Mouse (Mus musculus): Measurements from ENCODE around the gene Vav2. TPM values are rescaled to one million over a fixed set of nuclear protein-coding genes. Genes with fewer than 3 reads are reported as not detected.

The Vav2 gene
- total RNA-seq, 2 experiments from 2014 or later: 3.1 to 3.9 TPM

DNA sequence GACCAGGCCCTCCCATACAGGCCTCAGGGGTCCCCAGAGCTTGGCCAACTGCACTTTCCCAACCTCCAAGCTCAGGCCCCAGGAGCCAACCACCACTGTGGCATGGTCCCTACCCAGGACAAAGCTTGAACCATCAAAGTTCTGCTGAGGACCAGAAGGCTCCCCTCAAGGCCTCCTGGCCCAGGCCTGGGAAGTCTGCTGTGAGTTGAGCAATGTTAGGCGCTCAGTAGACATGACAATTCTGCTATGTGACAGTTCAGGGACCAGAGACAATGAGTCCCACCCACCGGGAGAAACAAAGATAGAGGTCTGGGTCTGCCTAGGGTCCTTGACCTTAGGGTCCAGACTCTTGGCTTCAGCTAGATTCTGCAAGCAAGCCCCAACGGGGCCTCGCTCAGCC, 98.9 kb downstream of the Vav2 start:
- intact Hi-C loops (cut with DNase I): no loop called here
- no peak for DNase-seq

DNA sequence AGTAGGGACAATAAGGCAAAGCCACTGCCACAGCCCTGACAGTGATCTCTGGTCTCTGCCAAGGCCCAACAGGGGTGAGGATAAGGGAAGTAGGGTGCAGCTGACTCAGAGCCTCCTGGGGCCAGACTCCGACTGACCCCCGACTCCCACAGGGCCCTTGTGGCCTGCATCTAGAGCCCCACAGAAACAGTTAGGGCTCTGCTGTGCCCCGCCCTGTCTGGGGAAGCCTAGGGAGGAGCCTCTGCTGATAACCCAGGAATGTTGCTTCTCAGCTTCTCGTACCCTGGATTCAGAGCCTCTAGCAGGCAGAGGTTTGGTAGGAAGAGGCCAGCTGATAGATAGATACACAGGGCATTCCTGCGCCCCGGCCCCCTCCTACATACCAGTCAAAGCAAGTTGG, 99.8 kb downstream of the Vav2 start:
- no peak for DNase-seq
- intact Hi-C loops (cut with DNase I): no loop called here

DNA sequence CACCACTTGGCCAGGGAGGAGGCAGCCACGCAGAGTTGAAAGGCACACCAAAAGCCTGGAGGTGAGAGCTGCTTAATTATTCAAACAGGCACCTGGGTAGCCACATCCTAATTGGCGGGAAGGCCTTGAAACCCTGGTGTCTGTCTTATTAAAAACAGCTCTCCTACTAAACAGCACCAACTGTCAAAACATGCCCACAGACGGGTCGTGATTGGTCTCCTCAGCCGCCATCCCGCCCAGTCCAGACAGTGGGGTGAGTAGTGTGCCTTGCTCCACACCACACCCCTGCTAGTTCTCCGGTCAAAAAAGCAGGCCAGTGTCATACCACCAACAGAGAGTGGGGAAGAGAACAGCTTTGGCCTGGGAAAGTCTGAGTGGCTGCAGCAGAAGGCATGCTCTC, 100.5 kb downstream of the Vav2 start:
- intact Hi-C loops (cut with DNase I): no loop called here
- no peak for DNase-seq

DNA sequence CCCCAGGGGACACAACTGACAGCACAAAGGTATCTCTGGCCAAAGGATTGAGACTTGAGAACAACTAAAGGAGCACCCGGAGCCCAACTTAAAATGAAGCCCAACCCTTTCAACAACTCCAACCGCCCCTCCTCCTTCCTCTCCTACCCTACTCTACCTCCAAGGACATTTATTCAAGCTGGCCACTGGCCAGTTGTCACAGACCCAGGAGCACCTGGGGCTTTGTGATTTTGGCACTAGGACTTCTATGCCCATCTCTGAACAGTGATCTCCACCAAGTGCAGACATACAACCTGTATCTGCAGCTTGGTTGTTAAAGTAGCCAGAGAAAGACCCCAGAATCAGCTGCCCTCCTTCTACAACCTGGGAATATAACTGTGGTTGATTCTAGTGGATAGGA, 102.1 kb downstream of the Vav2 start:
- no peak for DNase-seq
- intact Hi-C loops (cut with DNase I): no loop called here

DNA sequence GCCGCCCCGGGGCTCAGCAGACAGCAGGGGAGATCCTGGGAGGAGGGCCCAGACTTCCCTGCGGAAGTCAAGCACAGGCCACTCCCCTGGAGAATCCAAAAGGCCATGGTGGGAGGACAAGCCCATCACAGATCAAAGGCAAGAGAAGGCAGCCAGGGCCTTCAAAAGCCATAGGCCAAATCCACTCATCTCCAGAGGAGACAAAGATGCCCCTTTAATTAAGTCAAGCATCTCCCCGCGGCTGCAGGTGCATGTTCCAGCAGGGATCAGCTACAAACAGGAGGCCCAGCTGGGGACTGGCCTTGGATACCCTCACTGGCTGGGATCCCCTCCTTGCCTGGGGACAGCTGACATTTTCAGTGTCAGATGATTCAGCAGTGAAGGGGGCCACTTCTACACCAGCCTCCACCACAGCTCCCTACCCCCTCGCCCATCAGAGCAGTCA, 105.4 kb downstream of the Vav2 start:
- intact Hi-C loops (cut with DNase I): no loop called here
- DNase-seq: no peak

DNA sequence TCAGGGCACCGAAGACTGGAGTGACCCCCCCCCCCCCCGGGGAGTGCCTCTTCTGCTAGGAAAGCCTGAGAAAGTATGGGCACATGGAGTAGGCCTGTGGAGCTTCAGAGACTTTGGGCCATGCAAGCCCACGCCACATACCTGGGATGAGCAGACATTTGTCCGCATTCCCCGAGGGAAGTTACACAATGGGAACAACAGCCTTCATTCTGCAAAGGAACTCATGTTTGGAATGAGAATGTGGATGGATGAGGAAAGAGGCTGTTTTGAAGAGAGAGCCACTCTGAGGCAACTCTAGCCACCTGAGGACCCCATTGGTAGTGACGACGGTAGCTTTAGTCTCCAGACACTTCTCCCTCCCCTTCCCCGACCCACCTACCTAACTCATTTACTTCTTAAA, 106.0 kb downstream of the Vav2 start:
- intact Hi-C loops (cut with DNase I): no loop called here
- no peak for DNase-seq

DNA sequence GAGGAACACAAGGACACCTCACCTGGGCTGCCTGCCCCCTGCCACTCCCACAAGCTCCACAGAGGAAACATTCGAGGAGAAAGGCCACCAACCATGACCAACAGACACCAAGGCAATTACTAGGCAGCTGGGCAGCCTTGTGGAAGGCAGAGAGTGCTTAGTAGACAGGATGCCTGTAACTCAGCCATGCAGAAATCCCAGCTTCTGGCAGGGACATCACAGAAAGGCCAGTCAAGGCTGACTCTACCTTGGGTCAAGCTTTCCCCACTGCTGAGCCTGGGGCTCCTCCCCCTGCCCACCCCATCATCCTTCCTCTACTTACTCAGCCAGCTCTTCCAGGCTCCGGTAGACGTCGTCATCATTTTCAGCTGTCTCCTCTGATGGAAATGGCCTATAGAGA, 108.2 kb downstream of the Vav2 start:
- DNase-seq: no peak
- intact Hi-C loops (cut with DNase I): no loop called here

DNA sequence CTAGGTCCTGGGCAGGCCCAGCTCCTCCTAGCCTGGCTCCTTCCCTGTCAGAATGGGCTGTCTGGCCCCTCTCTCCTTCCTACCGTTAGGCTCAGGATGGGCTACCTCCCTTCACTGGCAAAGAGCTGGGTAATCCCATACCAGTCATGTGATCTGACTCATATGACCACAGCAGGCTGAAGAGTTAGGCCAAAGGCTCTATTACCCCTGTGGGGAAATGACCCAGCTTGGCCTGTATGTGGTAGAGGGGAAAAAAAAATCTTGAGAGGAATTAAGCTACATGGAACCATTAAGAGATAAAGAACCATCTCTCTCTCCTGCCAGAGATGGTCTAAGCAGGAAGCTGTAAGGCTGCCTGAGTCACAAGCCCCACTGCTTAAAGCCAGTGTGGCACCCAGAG, 108.6 kb downstream of the Vav2 start:
- DNase-seq: no peak
- intact Hi-C loops (cut with DNase I): no loop called here

DNA sequence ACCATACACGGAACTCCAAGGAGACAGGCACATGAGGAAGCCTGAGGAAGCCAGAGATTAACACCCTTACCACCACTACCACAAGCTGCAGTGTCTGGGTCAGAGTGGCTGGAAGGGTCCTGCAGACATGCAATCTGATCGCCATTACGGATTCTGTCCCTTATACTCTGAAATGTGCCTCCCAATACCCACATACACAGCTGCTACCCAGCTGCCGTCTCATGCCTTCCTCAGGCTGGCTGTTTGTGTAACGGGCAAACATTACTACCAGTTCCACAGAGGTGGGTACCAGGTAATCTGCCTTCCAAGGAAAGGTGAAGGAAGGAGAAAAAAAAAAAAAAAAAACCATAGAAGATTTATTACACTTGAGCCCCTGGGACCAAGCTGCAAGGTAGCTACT, 110.7 kb downstream of the Vav2 start:
- DNase-seq: no peak
- intact Hi-C loops (cut with DNase I): no loop called here

DNA sequence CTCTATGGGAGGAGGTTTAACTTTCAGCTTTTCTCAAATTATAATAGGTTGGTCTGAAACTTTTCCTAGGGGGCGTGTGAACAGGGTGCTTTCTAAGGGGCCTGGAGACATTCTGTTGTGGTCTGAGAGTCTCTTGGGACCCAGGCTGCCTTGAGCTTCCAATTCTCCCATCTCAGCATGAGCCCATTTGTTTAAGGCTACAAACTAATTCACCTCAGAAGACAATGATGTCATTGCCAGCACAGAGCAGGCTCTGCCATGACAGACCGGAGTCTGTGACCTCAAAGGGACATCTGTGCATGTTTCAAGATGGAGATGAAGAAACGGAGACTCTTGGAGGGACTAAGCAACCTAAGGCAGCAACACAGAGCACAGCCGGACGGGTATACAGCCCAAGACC, 112.6 kb downstream of the Vav2 start:
- no peak for DNase-seq
- intact Hi-C loops (cut with DNase I): no loop called here

DNA sequence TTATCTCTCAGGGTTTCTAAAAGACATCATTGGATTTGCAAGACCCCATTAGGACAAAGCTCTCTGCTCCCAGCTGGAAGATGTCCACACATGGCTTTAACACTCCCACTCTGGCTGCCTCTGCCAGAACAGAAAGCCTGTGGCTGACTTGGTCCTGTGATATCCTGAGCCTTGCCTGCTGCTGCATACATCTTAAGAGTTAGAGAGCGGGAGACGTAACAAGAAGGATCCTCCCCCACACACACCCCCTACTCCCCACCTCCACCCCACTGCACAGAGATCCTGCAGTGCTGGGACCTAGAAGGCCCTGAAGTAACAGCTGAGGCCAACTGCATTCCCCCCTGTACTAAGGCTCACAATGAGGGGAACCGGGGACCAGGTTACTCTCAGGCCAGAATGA, 114.3 kb downstream of the Vav2 start:
- intact Hi-C loops (cut with DNase I): no loop called here
- no peak for DNase-seq

DNA sequence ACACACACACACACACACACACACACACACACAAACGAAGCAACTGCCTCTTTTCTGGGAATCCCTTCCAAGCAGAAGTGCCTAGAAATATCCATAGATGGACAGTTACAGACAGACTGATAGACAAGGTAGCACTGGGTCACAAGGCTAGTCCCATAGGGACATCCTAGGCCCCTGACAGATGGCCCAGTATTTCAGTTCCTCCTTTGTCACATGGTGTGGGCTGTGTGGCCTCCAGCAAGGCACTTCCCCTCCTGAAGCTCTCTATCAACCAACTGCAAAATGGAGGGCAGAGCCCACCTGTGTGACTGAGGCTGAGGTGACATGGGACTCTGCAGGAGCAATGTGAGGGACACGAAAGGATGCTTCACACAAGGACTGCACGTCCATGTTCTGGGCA, 115.2 kb downstream of the Vav2 start:
- intact Hi-C loops (cut with DNase I): no loop called here
- no peak for DNase-seq

DNA sequence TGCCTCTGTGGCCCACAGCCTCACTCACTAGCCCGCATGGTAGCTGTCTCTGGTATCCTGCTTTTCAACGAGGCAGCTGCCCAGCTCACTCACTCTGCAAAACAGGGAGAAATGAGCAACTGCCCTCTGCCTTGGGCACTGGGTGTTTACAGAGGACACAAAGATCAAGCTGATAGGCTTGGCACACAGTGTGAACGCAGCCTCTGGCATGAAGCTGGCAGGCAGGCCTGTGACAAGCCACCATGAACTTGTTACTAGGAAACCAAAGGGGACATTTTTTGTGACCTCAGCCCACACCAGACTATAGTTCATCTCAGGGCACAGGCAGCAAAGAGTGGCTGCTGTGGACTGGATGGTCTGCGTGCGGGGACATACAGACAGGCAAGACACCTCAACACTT, 115.9 kb downstream of the Vav2 start:
- no peak for DNase-seq
- intact Hi-C loops (cut with DNase I): no loop called here

DNA sequence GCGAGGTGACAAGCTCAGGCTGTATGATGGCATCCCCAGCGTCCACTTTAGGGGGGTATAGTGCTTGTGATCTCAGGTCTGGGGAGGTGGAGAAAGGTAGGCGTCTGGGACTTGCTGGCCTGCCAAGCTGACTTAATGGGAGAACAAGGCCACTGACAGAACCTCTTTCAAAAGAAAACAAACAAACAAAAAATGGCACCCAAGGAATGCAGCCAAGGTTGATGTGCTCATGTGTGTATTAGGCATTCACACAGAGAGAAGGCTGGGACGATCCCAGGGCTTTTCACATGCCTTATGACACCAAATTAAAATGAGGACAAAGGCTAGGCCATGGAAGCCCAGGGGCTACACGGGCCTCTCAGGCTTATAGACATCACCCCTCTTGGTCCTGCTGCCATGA, 116.6 kb downstream of the Vav2 start:
- no peak for DNase-seq
- intact Hi-C loops (cut with DNase I): no loop called here

DNA sequence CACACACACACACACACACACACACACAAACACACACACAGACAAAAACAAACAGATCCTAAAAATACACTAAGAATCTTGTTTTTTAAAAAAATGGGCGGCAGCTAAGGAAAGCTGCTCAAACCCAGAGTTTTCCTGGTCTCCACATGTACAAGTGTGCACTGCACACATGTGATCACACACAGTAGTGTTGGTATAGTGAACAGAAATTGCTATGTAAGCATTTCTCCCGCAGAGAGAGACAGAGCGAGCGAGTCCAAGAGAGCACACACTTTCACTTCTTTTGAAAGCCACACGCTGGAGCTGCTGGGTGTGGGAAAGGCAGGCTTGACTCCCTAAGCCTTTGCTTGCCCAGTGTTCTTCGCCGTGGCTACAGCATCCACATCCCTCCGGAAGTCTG, 120.2 kb downstream of the Vav2 start:
- DNase-seq: no peak
- intact Hi-C loops (cut with DNase I): no loop called here

DNA sequence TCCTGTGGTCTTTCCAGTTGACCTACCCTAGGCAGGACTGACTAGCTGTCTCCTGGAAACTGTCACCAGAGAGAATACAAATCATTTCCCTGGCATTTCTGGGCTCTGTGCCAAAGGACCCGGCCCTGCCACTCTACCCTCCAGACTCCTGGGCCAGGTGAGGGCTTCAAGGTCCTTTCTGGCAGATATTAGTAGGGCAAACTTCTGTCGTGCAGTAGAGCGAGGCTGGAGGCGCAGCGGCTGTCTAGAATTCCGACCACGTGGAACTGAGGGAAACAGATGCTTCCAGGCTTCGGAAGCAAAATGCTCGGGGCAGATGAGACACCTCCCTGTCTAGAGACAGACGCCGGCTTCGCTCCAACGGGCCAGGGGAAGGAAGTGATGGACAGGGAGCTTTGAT, 122.1 kb downstream of the Vav2 start:
- no peak for DNase-seq
- intact Hi-C loops (cut with DNase I): no loop called here

DNA sequence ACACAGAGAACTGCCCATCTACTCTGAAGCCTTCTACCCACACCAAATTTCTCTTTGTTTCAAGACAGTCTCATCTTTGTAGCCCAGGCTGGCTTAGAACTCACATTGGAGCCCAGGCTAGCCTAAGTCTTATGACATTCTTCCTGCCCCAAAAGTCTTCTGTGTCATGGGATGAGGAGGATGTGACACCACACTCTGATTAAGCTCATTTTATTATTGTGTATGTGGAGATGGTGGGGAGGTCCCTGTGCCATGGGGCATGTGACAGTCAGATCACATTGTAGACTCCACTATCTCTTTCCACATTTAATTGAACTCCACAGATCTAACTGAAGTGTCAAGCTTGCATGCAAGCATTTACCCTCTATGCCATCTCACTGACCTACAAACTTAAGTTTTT, 122.8 kb downstream of the Vav2 start:
- DNase-seq: no peak
- intact Hi-C loops (cut with DNase I): no loop called here

DNA sequence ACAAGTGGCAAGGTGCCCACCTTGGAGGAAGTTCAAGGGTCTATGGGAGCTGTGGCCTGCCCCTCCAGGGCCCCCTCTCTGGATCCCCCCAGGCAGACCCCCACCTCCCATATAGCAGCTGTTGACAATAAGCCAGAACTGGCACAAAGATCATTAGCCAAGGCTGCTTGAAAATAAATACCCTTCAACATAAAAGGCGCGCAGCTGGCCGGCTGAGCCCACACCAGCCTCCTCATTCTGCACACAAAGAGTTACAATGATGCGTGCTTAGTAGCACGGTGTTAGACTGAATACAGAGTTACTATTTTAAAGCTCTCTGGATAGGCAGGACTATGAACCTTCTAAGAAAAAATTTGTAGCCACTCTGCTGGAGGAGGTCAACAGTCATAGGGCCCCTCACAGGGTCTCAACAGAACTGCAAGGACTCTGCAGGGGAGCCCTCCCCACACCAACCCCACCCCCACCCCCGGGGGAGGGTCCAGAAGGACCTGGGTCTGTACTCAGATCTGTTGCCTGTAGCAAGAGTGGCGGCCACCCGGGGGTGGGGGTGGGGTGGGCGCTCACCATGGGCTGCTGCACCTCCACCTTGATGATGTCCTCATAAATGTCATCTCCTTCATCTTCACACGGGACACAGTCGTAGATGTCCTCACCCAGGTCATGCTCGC, 125.3 kb downstream of the Vav2 start:
- DNase-seq: no peak
- intact Hi-C loops (cut with DNase I): no loop called here

DNA sequence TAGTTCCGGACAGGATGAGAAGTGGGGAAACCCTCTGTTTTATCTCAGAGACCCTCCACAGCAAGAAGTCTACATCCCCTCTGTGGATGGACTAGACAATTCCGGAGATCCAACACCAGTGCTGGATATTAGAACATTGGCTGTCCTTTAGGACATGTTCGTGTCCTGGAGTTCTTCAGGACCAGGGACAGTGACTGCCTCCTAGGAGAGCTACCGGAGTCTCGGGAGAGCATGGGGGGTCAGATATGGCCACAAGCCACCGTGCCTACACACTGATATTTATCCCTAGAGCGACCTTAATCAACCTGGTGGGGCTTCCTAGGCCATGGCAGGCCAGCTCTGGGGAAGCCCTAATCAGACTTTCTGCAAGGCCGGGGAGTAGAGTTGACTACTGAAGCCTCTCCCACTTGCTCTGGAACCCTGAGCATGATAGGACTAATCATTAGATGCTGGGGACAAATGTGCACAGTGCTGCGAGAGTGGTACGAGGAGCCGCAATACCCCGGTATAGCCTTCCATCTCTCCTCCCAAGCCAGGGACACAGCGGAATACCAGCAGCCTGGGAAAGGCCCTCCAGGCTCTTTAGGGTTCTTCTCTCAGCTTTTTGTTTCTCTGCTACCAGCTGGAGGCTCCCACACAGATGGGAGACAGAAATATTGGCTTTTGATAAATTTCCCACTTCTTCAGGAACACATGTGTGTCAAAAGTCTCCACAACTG, 125.9 kb downstream of the Vav2 start:
- intact Hi-C loops (cut with DNase I): no loop called here

DNA sequence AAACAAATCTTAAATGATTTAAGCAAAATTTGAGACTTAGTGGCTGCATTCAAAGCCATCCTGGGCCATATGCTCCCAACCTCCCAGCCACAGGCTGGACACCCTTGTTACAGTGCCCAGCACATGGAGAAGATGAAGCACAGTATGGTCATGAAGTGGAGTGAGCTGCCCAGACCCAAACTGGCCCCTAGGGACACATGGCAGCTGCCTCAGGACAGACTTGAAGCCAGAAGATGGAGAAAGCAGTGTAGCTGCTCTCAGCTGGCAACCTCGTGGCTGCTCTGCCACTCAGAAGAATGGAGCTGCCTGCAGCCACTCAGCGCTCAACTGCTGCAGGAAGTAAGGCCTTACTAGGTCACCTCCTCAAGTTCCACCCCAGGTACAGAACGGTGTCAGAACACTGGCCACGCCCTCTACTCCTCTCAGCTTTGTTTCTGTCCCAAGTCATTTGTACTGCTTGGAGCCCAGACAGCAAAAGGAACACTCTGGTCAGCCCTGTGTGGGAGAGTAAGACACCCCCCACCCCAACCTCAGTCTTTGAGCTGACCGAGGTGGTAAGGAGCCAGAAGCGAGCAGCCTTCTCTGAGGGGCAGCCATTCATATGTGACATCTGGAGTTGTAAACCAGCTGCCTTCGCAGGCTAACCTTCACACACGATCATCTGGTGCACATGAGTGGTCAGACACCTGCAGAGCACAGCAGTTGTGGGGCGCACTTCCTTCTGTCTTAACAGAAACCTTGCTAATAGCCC, 130.0 kb downstream of the Vav2 start:
- DNase-seq: no peak
- intact Hi-C loops (cut with DNase I): no loop called here

More for the DNA sequence above, 125.9 kb downstream of the Vav2 start:
- no peak for DNase-seq

DNA sequence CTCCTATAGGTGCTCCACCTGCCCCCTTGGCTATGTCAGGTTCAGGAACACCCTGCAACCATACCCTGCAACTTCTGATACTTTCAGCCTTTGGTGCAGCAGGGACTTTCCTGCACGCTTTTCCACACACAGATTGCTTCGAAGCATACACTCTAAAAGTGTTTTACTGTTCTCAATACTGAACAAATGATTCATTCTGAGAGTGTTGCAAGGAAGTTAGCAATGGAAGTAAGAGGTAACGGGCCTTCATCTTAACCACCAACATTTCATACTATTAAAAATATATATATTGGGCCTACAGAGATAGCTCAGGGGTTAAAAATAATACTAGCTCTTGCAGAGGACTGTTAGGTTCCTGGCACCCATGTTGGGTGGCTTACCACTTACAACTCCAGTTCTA, 132.1 kb downstream of the Vav2 start:
- intact Hi-C loops (cut with DNase I): no loop called here
- DNase-seq: no peak

DNA sequence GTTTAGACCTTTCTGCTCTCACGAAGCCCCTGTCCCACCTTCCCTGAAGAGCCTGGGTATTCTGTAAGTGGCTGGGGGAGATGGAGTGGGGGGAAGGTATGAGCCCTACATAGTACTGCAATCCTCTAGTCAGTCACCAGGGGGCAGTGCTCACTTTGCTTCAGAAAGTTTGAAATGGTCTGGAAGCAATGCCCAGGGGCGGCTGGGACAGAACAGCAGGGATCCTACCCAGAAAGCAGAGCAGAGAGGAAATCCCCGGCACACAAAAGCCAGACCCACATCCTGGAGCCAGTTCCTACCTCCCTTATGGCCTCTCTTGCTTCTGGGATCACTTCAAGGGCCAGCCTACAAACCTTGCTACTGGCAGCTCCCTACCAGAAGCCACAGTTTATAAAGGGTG, 137.8 kb downstream of the Vav2 start:
- intact Hi-C loops (cut with DNase I): loop anchor here (1.0 to 10.0 kb wide), 2 partner anchors 139 to 226 kb away; partner anchors contain the start of gene Wdr5
- DNase-seq: peak; percentile 68 to 78
